Mouse (Mus musculus) large intestine, adult 2 months (tissue): Measurements from ENCODE around the gene Defb6. TPM values are rescaled to one million over a fixed set of nuclear protein-coding genes. Genes with fewer than 3 reads are reported as not detected.

ENCODE experiments used
- DNase-seq: peaks from one replicate; pipeline ENCODE4 v3.0.0-alpha.2; 2012; ENCODE audit warnings: low read depth, low spot score
- WGBS: fragments of 180-500 bp; shearing (Covaris S2); methylation state at CpG from one replicate; pipeline ENCODE4 v1.1.7; 2018; 5-methylcytosine and 5-hydroxymethylcytosine counted together
- polyA plus RNA-seq: library from polyadenylated mRNA; depleted of rRNA; stranded (reverse); fragments of >200 nt; gene quantifications from 2 replicates; pipeline ENCODE4 v1.2.3, GENCODE M21; 2012; rRNA removed

Defb6 gene
- polyA plus RNA-seq = not detected in 2 replicates

DNA sequence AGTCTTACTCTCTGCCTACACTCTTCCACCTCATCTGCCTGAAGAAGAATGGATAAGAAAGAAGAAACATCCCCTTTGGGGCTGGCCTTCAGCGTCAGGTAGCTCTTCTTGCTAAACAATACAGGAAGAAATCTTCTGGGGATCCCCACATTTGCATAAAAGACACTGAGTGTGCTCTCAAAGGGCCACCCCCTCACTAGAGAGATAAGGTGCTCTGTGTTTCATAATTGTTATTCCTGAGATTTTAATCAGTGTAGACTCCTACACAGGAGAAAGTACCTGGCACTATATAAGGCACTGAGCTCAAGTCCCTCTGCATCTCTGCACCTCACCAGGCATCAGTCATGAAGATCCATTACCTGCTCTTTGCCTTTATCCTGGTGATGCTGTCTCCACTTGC, at the start of gene Defb6:
Gene Defb6 (plus strand): TSS at position 318 of the 400 bp plus-strand sequence.
- 55% methylated on average over 1 of the region's 1 CpGs for WGBS
- no peak for DNase-seq

DNA sequence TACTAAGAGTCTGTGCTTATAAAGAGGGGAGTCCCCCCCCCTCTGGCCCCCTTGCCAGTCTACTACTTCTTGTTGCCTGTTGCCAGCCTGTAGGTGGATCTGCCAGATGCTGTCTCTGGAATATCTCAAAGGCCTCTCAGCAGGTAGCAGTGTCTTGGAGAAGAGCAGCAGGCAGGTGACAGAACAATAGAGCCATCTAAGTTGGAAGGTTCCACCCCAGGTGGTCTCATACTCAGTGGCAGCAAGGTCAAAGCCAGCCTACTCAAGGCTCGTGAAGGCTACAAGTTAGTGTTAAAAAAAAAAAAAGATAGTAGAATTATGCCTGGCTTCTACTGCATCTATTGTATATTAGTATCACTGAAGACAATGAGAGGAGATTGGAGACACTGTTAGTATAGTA, 12.8 kb downstream of the Defb6 start:
- 62% methylated on average over 1 of the region's 1 CpGs for WGBS

DNA sequence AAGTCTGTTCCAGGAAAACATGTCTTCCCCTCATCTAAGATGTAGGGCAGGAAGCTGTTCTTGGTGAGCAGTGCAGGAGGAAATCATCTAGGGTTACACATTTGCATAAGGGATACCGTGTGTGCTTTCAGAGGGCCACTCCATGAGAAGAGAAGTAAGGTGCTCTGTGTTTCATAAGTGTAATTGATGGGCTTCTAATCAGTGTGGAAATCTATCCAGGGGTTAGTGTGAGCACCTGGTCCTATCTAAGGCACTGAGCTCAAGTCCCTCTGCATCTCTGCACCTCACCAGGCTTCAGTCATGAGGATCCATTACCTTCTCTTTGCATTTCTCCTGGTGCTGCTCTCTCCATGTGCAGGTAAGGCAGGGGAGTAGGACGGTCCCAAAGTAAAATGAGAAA, 14.3 kb downstream of the Defb6 start, which contains the start of gene Defb46:
Gene Defb46 (plus strand): TSS at position 301 of the 400 bp plus-strand sequence.
- 77% methylated on average over 2 of the region's 2 CpGs for WGBS
- no peak for DNase-seq

More for the DNA sequence above, 12.8 kb downstream of the Defb6 start:
- DNase-seq = no peak

GRCm38 (mm10) chr8:19247280-19247679, 22.0 kb downstream of the Defb6 start, which contains the start of gene Defb5:
Defb5 (plus strand) TSS chr8:19247580.
- DNase-seq = no peak
- WGBS = 92% methylated on average over 5 of the region's 5 CpGs

DNA sequence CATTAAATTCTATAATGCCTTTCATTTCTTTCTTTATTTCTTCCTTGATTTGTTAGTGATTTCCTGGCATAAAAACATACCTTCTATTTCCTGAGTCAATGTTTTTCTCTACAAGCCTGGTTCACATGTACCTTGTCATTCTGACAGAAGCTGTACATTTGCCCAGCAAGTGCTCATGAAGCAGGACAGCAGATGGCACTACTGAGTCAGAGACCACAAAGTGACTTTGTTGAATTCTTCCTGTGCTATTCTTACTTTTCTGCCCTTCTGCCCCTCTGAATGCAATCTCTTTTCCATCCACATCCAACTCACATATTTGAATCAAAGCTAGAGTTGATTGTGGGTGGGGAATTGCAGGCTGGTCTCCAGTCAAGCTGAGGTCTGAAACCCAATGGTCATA, 32.9 kb downstream of the Defb6 start:
- DNase-seq = no peak

GRCm38 (mm10) chr8:19259667-19260066, 34.4 kb downstream of the Defb6 start:
- WGBS = 34% methylated on average over 3 of the region's 3 CpGs
- no peak for DNase-seq

Other genes with a start within 250 kb of the Defb6 start
- not detected in 2 replicates for gene Defb40, start 247.2 kb upstream of the Defb6 start, polyA plus RNA-seq
- gene Defb37, start 234.4 kb upstream of the Defb6 start, polyA plus RNA-seq = 0.64 and 4.2 TPM in 2 replicates
- not detected in 2 replicates for gene Defb38, start 198.9 kb upstream of the Defb6 start, polyA plus RNA-seq
- not detected in 2 replicates for gene Defb39, start 160.7 kb upstream of the Defb6 start, polyA plus RNA-seq
- not detected in 2 replicates for gene Defb12, start 110.6 kb upstream of the Defb6 start, polyA plus RNA-seq
- not detected in 2 replicates for gene Defb34, start 101.7 kb upstream of the Defb6 start, polyA plus RNA-seq
- gene Gm45826, start 84.7 kb upstream of the Defb6 start, polyA plus RNA-seq = not detected in 2 replicates
- gene Defb14, start 31.1 kb upstream of the Defb6 start, polyA plus RNA-seq = not detected in 2 replicates
- not detected in 2 replicates for gene Defb4, start 26.8 kb upstream of the Defb6 start, polyA plus RNA-seq
- gene Defb46, start 14.4 kb downstream of the Defb6 start, polyA plus RNA-seq = not detected in 2 replicates
- gene Defb5, start 22.1 kb downstream of the Defb6 start, polyA plus RNA-seq = not detected in 2 replicates
- gene Defb3, start 67.9 kb downstream of the Defb6 start, polyA plus RNA-seq = not detected in 2 replicates
- not detected in 2 replicates for gene Defb8, start 222.1 kb downstream of the Defb6 start, polyA plus RNA-seq